Mouse (Mus musculus): ENCODE data around the gene Agbl3. TPM values are rescaled to one million over a fixed set of nuclear protein-coding genes. Genes with fewer than 3 reads are reported as not detected.

Agbl3 gene
- polyA plus RNA-seq, 1 experiment from 2014 or later: 13.2 TPM

DNA sequence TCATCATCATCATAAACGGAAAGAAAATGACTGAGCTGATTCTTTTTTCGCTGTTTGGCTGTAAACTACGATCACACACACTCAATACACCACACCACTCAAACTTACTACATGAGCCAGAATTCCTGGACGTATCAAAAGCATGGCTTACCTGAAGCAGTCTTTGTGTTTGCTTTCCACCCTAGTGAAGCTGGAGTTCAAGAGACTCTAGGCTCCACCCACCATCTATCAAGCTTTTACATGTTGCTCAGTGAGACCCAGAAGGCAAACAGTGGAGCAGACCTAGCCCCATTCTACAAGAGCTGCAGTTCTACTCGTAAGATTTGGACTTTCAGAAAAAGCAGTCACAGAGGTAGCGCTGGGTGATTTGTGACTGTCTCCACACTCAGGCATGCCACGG, 122.3 kb downstream of the Agbl3 start:
- H3K9ac ChIP-seq: no peak overlapping the region
- H3K4me3 ChIP-seq: no peak overlapping the region
- H3K36me3 ChIP-seq: peaks cover 46% of the 10 kb centered on the region
- H3K27me3 ChIP-seq: no peaks in the 10 kb centered on the region
- WGBS: 92% methylated on average over 7 of the region's 7 CpGs
- no peak overlapping the region for H3K4me2 ChIP-seq
- no peak for ATAC-seq (ENCODE audit: low FRiP score, low read depth)
- H3K27ac ChIP-seq (replicated peaks): no peak overlapping the region
- 0 out of 2 replicates have a peak, but pooled peaks cover 5% of the 10 kb centered on the region for H3K4me1 ChIP-seq (replicated peaks)
- no peaks in the 10 kb centered on the region for H3K9me3 ChIP-seq

DNA sequence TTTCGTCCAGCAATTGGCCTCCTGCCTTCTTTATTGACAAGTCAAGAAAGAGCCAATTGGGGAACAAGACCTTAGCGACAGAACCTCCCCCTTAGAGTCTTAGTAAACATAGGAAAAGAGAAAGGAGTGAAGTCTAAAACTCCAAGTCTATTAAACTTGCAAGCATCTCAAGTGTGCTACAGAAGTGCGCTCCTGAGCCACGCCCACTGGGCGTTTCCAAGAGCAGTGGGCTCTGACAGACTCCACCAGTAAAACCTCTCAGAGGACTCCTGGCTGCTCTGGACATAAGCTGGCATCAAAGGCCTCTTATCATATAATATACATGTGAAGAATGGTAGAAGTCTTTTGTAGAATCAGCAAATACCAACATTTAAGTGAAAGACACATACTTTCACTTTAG, 123.2 kb downstream of the Agbl3 start:
- Histone ChIP-seq H3K9ac (no peak overlapping the region), H3K4me2 (no peak overlapping the region), H3K36me3 (peaks cover 42% of the 10 kb centered on the region), H3K4me1 (replicated peaks) (peaks cover 5% of the 10 kb centered on the region; the same call in 1 of the 2 replicates), H3K4me3 (no peak overlapping the region), H3K9me3 (no peaks in the 10 kb centered on the region), H3K27me3 (no peaks in the 10 kb centered on the region), H3K27ac (replicated peaks) (no peak overlapping the region)
- no peak for ATAC-seq (ENCODE audit: low FRiP score, low read depth)
- 90% methylated on average over 5 of the region's 5 CpGs for WGBS

DNA sequence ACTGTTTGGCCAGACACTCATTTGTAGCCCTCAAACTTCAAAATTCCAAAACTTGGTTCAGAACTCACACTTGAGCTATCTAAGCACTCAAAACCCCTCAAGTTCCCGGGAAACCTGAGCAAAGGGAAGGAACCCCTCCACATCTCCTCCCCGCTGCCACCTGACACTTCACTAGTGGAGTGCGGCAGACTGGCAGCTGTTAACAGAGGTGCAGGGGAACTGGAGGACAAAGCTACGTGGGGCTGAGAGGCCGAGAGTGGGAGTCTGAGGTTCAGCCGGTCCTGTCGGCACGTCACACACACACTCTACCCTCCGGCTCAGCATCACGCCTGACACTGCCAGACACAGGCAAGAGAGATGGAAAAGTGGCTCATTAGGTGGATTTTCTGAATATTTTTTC, 123.6 kb downstream of the Agbl3 start:
- no peaks in the 10 kb centered on the region for H3K9me3 ChIP-seq
- 93% methylated on average over 10 of the region's 10 CpGs for WGBS
- H3K36me3 ChIP-seq: peaks cover 42% of the 10 kb centered on the region

DNA sequence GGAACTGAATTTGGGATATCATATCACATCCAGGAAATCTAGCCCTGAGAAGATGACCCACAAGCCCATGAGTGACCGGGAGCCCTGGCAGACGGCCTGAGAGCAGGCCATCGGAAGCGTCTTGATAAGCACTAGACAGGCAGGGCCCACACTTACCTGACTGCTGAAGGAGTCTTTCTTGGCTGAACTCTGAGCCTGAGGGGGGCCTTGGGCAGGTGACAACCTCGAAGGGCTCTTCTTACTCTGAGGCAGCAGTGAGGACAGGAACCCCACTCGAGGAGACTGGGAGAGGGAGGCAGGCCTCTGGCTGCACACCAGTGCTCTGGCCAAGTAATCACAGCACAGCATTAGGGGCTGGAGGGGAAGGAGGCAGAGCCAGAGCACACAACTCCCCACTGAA, 124.1 kb downstream of the Agbl3 start:
- H3K27ac ChIP-seq (replicated peaks): no peak overlapping the region

More for the DNA sequence above, 123.6 kb downstream of the Agbl3 start:
- Histone ChIP-seq H3K4me1 (replicated peaks) (peaks cover 9% of the 10 kb centered on the region; the same call in 1 of the 2 replicates), H3K4me2 (no peak overlapping the region), H3K4me3 (no peak overlapping the region), H3K27me3 (no peaks in the 10 kb centered on the region), H3K27ac (replicated peaks) (no peak overlapping the region), H3K9ac (no peak overlapping the region)
- no peak for ATAC-seq (ENCODE audit: low FRiP score, low read depth)

DNA sequence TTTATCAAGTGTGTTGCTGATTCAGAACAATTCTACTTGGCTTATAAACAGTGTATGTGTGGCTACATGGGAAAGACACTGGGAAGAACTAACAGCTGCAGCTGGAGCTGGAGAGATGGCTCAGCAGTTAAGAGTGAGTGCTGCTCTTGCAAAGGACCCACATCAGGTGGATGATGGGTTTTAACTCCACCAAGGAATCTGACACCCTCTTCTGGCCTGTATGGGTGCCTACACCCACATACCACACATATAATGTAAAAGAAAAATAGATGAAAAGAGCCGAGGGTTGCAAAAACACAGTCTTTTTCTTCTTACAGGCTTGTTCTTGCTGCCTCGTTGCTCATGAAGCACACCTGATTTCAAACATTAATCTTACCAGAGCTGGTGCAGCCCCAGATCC, 125.9 kb downstream of the Agbl3 start:
- Histone ChIP-seq H3K36me3 (peaks cover 32% of the 10 kb centered on the region), H3K4me1 (replicated peaks) (peaks cover 22% of the 10 kb centered on the region), H3K9me3 (no peaks in the 10 kb centered on the region), H3K4me3 (no peak overlapping the region), H3K27ac (replicated peaks) (no peak overlapping the region), H3K9ac (no peak overlapping the region), H3K27me3 (no peaks in the 10 kb centered on the region), H3K4me2 (no peak overlapping the region)
- WGBS: 88% methylated on average over 2 of the region's 2 CpGs
- ATAC-seq (ENCODE audit: low FRiP score, low read depth): no peak

More for the DNA sequence above, 124.1 kb downstream of the Agbl3 start:
- ATAC-seq (ENCODE audit: low FRiP score, low read depth): no peak
- H3K4me1 ChIP-seq (replicated peaks): peaks cover 14% of the 10 kb centered on the region
- H3K27me3 ChIP-seq: no peaks in the 10 kb centered on the region
- no peak overlapping the region for H3K4me3 ChIP-seq
- peaks cover 37% of the 10 kb centered on the region for H3K36me3 ChIP-seq
- H3K9me3 ChIP-seq: no peaks in the 10 kb centered on the region
- no peak overlapping the region for H3K9ac ChIP-seq
- WGBS: 94% methylated on average over 6 of the region's 6 CpGs
- no peak overlapping the region for H3K4me2 ChIP-seq

DNA sequence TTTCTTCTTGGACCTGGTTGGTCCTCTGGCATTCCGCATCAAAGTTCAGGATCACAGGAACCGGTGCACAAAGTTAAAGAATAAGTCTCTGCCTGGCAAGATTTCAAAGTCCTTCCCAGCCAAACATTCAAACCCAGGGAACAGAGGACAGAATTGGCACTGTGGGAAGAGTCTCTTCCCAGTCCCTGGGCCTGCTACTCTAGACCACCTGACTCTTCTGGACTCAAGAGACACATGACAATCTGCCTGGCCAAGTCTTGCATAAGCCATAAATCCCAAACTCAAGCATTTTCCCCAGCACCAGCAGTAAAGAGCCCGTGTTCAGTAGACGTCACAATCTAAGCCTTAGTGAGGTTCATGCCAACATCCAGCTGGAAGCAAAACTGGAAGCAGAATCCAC, 126.4 kb downstream of the Agbl3 start:
- Histone ChIP-seq H3K4me2 (no peak overlapping the region), H3K27ac (replicated peaks) (no peak overlapping the region), H3K4me1 (replicated peaks) (peaks cover 21% of the 10 kb centered on the region), H3K9ac (no peak overlapping the region), H3K27me3 (no peaks in the 10 kb centered on the region), H3K36me3 (peaks cover 32% of the 10 kb centered on the region), H3K4me3 (no peak overlapping the region), H3K9me3 (no peaks in the 10 kb centered on the region)
- ATAC-seq (ENCODE audit: low FRiP score, low read depth): no peak
- WGBS: 89% methylated on average over 4 of the region's 4 CpGs

DNA sequence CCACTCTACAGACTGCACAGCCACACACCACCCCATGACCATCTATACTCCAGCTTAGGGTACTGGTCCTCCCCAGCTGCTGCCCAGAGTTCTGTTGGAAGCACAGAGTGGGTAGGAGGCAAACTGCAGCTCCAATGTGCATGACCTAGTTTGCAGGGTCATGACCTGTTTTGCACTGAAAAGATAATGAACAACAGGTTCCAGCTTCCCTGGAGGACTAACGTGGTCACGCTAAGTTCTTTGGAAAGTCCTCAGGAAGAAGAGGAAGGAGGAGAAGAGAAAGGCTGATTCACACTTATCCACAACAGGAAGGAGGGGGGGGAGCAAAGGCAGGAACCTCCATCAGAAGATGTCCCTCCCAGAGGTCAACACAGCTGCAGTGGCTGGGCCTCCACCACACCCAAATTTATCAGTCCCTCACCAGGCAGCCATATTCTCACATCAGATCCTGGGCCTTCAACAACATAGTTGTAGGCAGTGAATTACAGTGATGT, 126.9 kb downstream of the Agbl3 start:
- Histone ChIP-seq H3K9ac (no peak overlapping the region), H3K36me3 (peaks cover 32% of the 10 kb centered on the region), H3K27ac (replicated peaks) (no peak overlapping the region), H3K9me3 (no peaks in the 10 kb centered on the region), H3K27me3 (no peaks in the 10 kb centered on the region), H3K4me3 (no peak overlapping the region), H3K4me1 (replicated peaks) (peaks cover 17% of the 10 kb centered on the region), H3K4me2 (no peak overlapping the region)
- no peak for ATAC-seq (ENCODE audit: low FRiP score, low read depth)
- WGBS: 56% methylated on average over 2 of the region's 2 CpGs

DNA sequence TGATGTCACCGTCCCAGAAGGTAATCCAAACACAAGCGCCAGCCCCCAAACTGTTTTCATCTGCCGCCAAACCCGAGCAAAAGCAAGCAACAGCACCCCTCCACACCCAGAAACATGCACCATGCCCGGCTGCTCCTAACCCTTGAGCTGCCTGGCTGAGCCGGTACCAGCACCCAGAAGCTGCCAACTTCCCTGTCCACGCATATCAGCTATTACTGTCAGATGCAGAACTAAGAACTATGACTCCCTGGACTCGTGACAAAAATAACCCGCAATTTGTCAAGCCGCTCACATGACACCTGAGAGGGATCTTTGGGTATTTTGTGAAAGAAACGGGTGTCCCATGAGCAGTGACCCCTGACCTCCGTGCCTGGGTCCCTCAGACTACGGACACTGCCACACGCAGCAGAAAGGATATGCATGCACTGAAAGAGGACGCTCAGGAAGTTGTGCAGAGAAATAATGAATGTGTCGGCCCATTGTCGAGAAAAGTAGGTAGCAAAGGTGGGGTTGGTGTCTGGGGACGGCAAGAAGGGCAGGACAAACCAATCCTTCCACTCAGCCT, 127.5 kb downstream of the Agbl3 start:
- Histone ChIP-seq H3K27ac (replicated peaks) (no peak overlapping the region), H3K4me3 (no peak overlapping the region), H3K4me2 (no peak overlapping the region), H3K9me3 (no peaks in the 10 kb centered on the region), H3K36me3 (peaks cover 32% of the 10 kb centered on the region), H3K4me1 (replicated peaks) (peaks cover 17% of the 10 kb centered on the region), H3K9ac (no peak overlapping the region), H3K27me3 (no peaks in the 10 kb centered on the region)
- 91% methylated on average over 18 of the region's 18 CpGs for WGBS
- ATAC-seq (ENCODE audit: low FRiP score, low read depth): no peak

Other genes starting within 250 kb of the Agbl3 start
- 65.4 and 70.7 TPM in 2 replicates for gene Cald1, start 181.9 kb upstream of the Agbl3 start, polyA plus RNA-seq (2015; fragmentation: Nextera tagmentation; extraction: Ambion mirVana)
- gene Tmem140, start 82.7 kb downstream of the Agbl3 start, polyA plus RNA-seq (2015; fragmentation: Nextera tagmentation; extraction: Ambion mirVana): 1.5 and 2.0 TPM in 2 replicates
- 8.9 and 9.8 TPM in 2 replicates for gene Cyren, start 97.6 kb downstream of the Agbl3 start, polyA plus RNA-seq (2015; fragmentation: Nextera tagmentation; extraction: Ambion mirVana)
- 13.1 and 14.3 TPM in 2 replicates for gene Wdr91, start 130.4 kb downstream of the Agbl3 start, polyA plus RNA-seq (2015; fragmentation: Nextera tagmentation; extraction: Ambion mirVana)
- gene Stra8, start 139.7 kb downstream of the Agbl3 start, polyA plus RNA-seq (2015; fragmentation: Nextera tagmentation; extraction: Ambion mirVana): not detected in 2 replicates
- 0.56 and 0.64 TPM in 2 replicates for gene Slc23a4, start 208.0 kb downstream of the Agbl3 start, polyA plus RNA-seq (2015; fragmentation: Nextera tagmentation; extraction: Ambion mirVana)